Mouse (Mus musculus) stomach, postnatal 0 days (tissue): ENCODE measurements around the gene Ric8b.

Experiments
- CTCF ChIP-seq: IDR thresholded peaks from 2 replicates; pipeline ENCODE4 v1.5.1; 2016; ENCODE audit warnings: antibody characterized with exemption, low read depth, mild to moderate bottlenecking, moderate library complexity
- EP300 ChIP-seq: optimal IDR thresholded peaks from 2 replicates; pipeline ENCODE3; 2016; ENCODE audit warnings: antibody characterized with exemption

DNA sequence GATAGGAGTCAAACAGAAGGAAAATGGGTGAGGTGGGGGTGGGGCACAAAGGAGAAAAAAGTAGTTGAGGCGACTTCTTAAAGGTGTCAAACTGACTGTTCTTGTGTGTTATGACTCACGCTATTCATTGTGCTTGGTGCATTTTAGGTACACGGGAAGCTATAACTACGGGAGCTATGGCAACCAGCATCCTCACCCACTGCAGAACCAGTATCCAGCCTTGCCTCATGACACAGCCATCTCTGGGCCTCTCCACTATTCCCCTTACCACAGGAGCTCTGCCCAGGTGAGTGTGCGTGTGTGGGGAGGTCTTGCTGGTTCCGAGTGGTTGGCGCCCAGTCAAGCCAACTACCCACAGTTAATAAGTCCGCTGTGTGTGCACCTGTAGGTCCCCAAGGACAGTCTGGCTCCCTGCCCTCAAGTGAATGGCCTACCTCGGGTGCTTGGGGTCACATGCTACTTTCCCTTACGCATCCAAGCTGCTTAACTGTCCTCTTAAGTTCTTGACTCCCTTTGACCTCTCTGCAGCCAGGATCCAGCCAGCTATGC is 21.5 kb upstream of the Ric8b start:
- TF ChIP-seq CTCF (no peak), EP300 (no peak)
